Comparison of ENCODE assay signal across 12 mouse cellular contexts in genomic region chr4:117240867-117241266, GRCm38 (mm10). TPM values are rescaled to one million over a fixed set of nuclear protein-coding genes. Genes with fewer than 3 reads are reported as not detected.
DNase-seq lines count a peak whose midpoint lies in the region; ATAC-seq and TF ChIP-seq lines count a peak whose summit lies in the region.
"Had no signal": no experiment of that assay in that cellular context is flagged by ENCODE, and none has a peak within 500 bp of the region (broad histone marks: within the 10 kb centered on the region; RNA-seq: fewer than 3 reads in every experiment).

No protein-coding gene starts in this region.

- H3K9me3 ChIP-seq in forebrain, embryonic 14.5 days (replicated peaks; ENCODE audit: control insufficient read depth, low read length), result no peaks in the 10 kb centered on the region
- H3K9me3 ChIP-seq in forebrain, embryonic 10.5 days, result no peaks in the 10 kb centered on the region
- H3K9me3 ChIP-seq in limb, embryonic 14.5 days (ENCODE audit: control insufficient read depth, low read length), result no peaks in the 10 kb centered on the region
- H3K9me3 ChIP-seq in limb, embryonic 10.5 days (replicated peaks), result no peaks in the 10 kb centered on the region
- no peaks in the 10 kb centered on the region for H3K9me3 ChIP-seq in neural tube, embryonic 15.5 days (replicated peaks)

- DNase-seq in forebrain, embryonic 14.5 days (ENCODE audit: low spot score), result peak; percentile 61
- no peak for DNase-seq in forebrain, embryonic 10.5 days (ENCODE audit: extremely low spot score, low spot score)
- DNase-seq in limb, embryonic 14.5 days (ENCODE audit: low spot score), result peak; percentile 54
- no peak for DNase-seq in limb, embryonic 10.5 days (ENCODE audit: low spot score)
- DNase-seq in adrenal gland, adult (ENCODE audit: inconsistent age in 2 of 2, low spot score in 1 of 2), result peak; percentile 66 to 86
- DNase-seq in adrenal gland, postnatal 36 days, result peak; percentile 73 to 77
- no peak for DNase-seq in thymus, adult 2 months
- DNase-seq: heart, adult 11 months; lung, adult 18-20 months; spleen, adult 18-20 months had no signal

- ATAC-seq in forebrain, embryonic 14.5 days, result no peak
- ATAC-seq in limb, embryonic 14.5 days (ENCODE audit: low FRiP score, low read depth), result no peak
- no peak for ATAC-seq in neural tube, embryonic 15.5 days (ENCODE audit: low FRiP score)
- ATAC-seq: CD4-positive, CD25-positive, alpha-beta regulatory T cell, adult 4 months had no signal

- no peak overlapping the region for H3K4me3 ChIP-seq in forebrain, embryonic 14.5 days (ENCODE audit: low read depth, low read length)
- H3K4me3 ChIP-seq in forebrain, embryonic 10.5 days, result no peak overlapping the region
- no peak overlapping the region for H3K4me3 ChIP-seq in limb, embryonic 14.5 days (replicated peaks; ENCODE audit: low read length)
- no peak overlapping the region for H3K4me3 ChIP-seq in limb, embryonic 10.5 days
- H3K4me3 ChIP-seq in neural tube, embryonic 15.5 days (replicated peaks), result no peak overlapping the region
- H3K4me3 ChIP-seq in thymus, adult 2 months (ENCODE audit: control insufficient read depth, insufficient read depth, low read length), result no peak overlapping the region

- no peak for TF ChIP-seq CTCF in thymus, adult 2 months (IDR thresholded peaks at IDR 0.05; ENCODE audit: borderline replicate concordance, control insufficient read depth, extremely low read depth, insufficient read depth, low read length, poor library complexity)

- WGBS in forebrain, embryonic 14.5 days, result 62% methylated on average over 6 of the region's 6 CpGs
- WGBS in forebrain, embryonic 10.5 days, result 88% methylated on average over 6 of the region's 6 CpGs
- WGBS in limb, embryonic 14.5 days, result 46% methylated on average over 6 of the region's 6 CpGs
- WGBS in limb, embryonic 10.5 days, result 89% methylated on average over 6 of the region's 6 CpGs
- WGBS in neural tube, embryonic 15.5 days, result 56% methylated on average over 6 of the region's 6 CpGs
- WGBS in thymus, adult 2 months, result 90% methylated on average over 6 of the region's 6 CpGs

- H3K27me3 ChIP-seq in forebrain, embryonic 14.5 days (replicated peaks; ENCODE audit: control insufficient read depth, insufficient read depth, low read length), result no peaks in the 10 kb centered on the region
- no peaks in the 10 kb centered on the region for H3K27me3 ChIP-seq in forebrain, embryonic 10.5 days (ENCODE audit: poor library complexity, severe bottlenecking)
- H3K27me3 ChIP-seq in limb, embryonic 14.5 days (ENCODE audit: control insufficient read depth, insufficient read depth, low read length), result no peaks in the 10 kb centered on the region
- no peaks in the 10 kb centered on the region for H3K27me3 ChIP-seq in limb, embryonic 10.5 days (ENCODE audit: low read depth, poor library complexity, severe bottlenecking)
- H3K27me3 ChIP-seq in neural tube, embryonic 15.5 days (replicated peaks), result no peaks in the 10 kb centered on the region
- no peaks in the 10 kb centered on the region for H3K27me3 ChIP-seq in thymus, adult 2 months (ENCODE audit: control insufficient read depth, insufficient read depth, low read length)

- no peaks in the 10 kb centered on the region for H3K36me3 ChIP-seq in forebrain, embryonic 14.5 days (ENCODE audit: control insufficient read depth, insufficient read depth, low read length)
- no peaks in the 10 kb centered on the region for H3K36me3 ChIP-seq in forebrain, embryonic 10.5 days (replicated peaks)
- no peaks in the 10 kb centered on the region for H3K36me3 ChIP-seq in limb, embryonic 14.5 days (ENCODE audit: control insufficient read depth, insufficient read depth, low read length)
- no peaks in the 10 kb centered on the region for H3K36me3 ChIP-seq in limb, embryonic 10.5 days
- H3K36me3 ChIP-seq in neural tube, embryonic 15.5 days, result no peaks in the 10 kb centered on the region
- H3K36me3 ChIP-seq in thymus, adult 2 months (ENCODE audit: control insufficient read depth, insufficient read depth, low read length), result no peaks in the 10 kb centered on the region

- TF ChIP-seq POLR2A in limb, embryonic 14.5 days (IDR thresholded peaks at IDR 0.05; ENCODE audit: borderline replicate concordance, extremely low read depth, insufficient read depth, insufficient read length), result no peak
- no peak for TF ChIP-seq POLR2A in thymus, adult 2 months (IDR thresholded peaks at IDR 0.05; ENCODE audit: control insufficient read depth, extremely low read depth, insufficient read depth, low read length, poor library complexity)

- H3K4me2 ChIP-seq in forebrain, embryonic 14.5 days (ENCODE audit: low read length), result no peak overlapping the region
- no peak overlapping the region for H3K4me2 ChIP-seq in limb, embryonic 14.5 days (replicated peaks; ENCODE audit: low read depth, low read length, severe bottlenecking)
- H3K4me2 ChIP-seq in neural tube, embryonic 15.5 days, result no peak overlapping the region

- H3K27ac ChIP-seq in forebrain, embryonic 14.5 days (ENCODE audit: low read depth, low read length), result no peak overlapping the region
- H3K27ac ChIP-seq in forebrain, embryonic 10.5 days, result no peak overlapping the region
- 0 out of 2 replicates have a peak overlapping the region, but pooled peaks have one; percentile 38 for H3K27ac ChIP-seq in limb, embryonic 14.5 days (replicated peaks; ENCODE audit: low read depth, low read length)
- no peak overlapping the region for H3K27ac ChIP-seq in limb, embryonic 10.5 days
- no peak overlapping the region for H3K27ac ChIP-seq in neural tube, embryonic 15.5 days (replicated peaks)
- no peak overlapping the region for H3K27ac ChIP-seq in thymus, adult 2 months (ENCODE audit: control insufficient read depth, insufficient read depth, low read length)

- no peaks in the 10 kb centered on the region for H3K4me1 ChIP-seq in forebrain, embryonic 14.5 days (ENCODE audit: control insufficient read depth, insufficient read depth, low read length)
- peaks cover 7% of the 10 kb centered on the region; the same call in 1 of the 2 replicates for H3K4me1 ChIP-seq in forebrain, embryonic 10.5 days
- H3K4me1 ChIP-seq in limb, embryonic 14.5 days (ENCODE audit: control insufficient read depth, insufficient read depth, low read length), result 0 out of 2 replicates have a peak, but pooled peaks cover 8% of the 10 kb centered on the region
- peaks cover 10% of the 10 kb centered on the region; the same call in 1 of the 2 replicates for H3K4me1 ChIP-seq in limb, embryonic 10.5 days
- 0 out of 2 replicates have a peak, but pooled peaks cover 6% of the 10 kb centered on the region for H3K4me1 ChIP-seq in neural tube, embryonic 15.5 days
- H3K4me1 ChIP-seq in thymus, adult 2 months (replicated peaks; ENCODE audit: control insufficient read depth, insufficient read depth, low read length), result no peaks in the 10 kb centered on the region

- no peak overlapping the region for H3K9ac ChIP-seq in forebrain, embryonic 14.5 days (ENCODE audit: low read length)
- H3K9ac ChIP-seq in limb, embryonic 14.5 days (ENCODE audit: low read depth, low read length, severe bottlenecking), result no peak overlapping the region
- no peak overlapping the region for H3K9ac ChIP-seq in neural tube, embryonic 15.5 days (replicated peaks)

RNA-seq across cellular contexts. Expression of gene Tmem53, which starts 10.9 kb away (rescaled TPM):
- polyA plus RNA-seq in forebrain, embryonic 14.5 days (2014; fragmentation: Nextera tagmentation; extraction: Ambion mirVana), result 7.2 and 8.0 TPM in 2 replicates
- polyA plus RNA-seq in forebrain, embryonic 10.5 days (2016; fragmentation: Nextera tagmentation; extraction: Ambion mirVana), result 7.3 and 7.8 TPM in 2 replicates
- 7.7 and 11.2 TPM in 2 replicates for polyA plus RNA-seq in limb, embryonic 14.5 days (2012; rRNA removed)
- 10.5 and 12.0 TPM in 2 replicates for polyA plus RNA-seq in limb, embryonic 14.5 days (2014; fragmentation: Nextera tagmentation; extraction: Ambion mirVana)
- polyA plus RNA-seq in limb, embryonic 10.5 days (2016; fragmentation: Nextera tagmentation; extraction: Ambion mirVana), result 6.2 and 9.2 TPM in 2 replicates
- 10 to 100 TPM; 54.2 to 97.3 TPM for total RNA-seq in adrenal gland, postnatal 36 days (2021)
- 6.3 and 8.7 TPM in 2 replicates for polyA plus RNA-seq in neural tube, embryonic 15.5 days (2015; fragmentation: Nextera tagmentation; extraction: Ambion mirVana)
- 14.5 and 16.1 TPM in 2 replicates for polyA plus RNA-seq in thymus, adult 2 months (2012; rRNA removed)

RNA-seq across cellular contexts. Expression of gene Armh1, which starts 11.1 kb away (rescaled TPM):
- 0.62 and 0.81 TPM in 2 replicates for polyA plus RNA-seq in forebrain, embryonic 14.5 days (2014; fragmentation: Nextera tagmentation; extraction: Ambion mirVana)
- 0.15 and 0.53 TPM in 2 replicates for polyA plus RNA-seq in forebrain, embryonic 10.5 days (2016; fragmentation: Nextera tagmentation; extraction: Ambion mirVana)
- 1.4 and 1.9 TPM in 2 replicates for polyA plus RNA-seq in limb, embryonic 14.5 days (2012; rRNA removed)
- 0.40 and 1.3 TPM in 2 replicates for polyA plus RNA-seq in limb, embryonic 14.5 days (2014; fragmentation: Nextera tagmentation; extraction: Ambion mirVana)
- 0.09 and 0.25 TPM in 2 replicates for polyA plus RNA-seq in limb, embryonic 10.5 days (2016; fragmentation: Nextera tagmentation; extraction: Ambion mirVana)
- 1 to 10 TPM; 2.8 to 3.5 TPM for total RNA-seq in adrenal gland, postnatal 36 days (2021)
- polyA plus RNA-seq in neural tube, embryonic 15.5 days (2015; fragmentation: Nextera tagmentation; extraction: Ambion mirVana), result 1.4 and 1.5 TPM in 2 replicates
- polyA plus RNA-seq in thymus, adult 2 months (2012; rRNA removed), result 0.44 TPM in 1 of 2 replicates, not detected in the other
- polyA plus RNA-seq: CD4-positive, CD25-positive, alpha-beta regulatory T cell, adult 4 months had no signal

RNA-seq across cellular contexts. Expression of gene Kif2c, which starts 58.4 kb away (rescaled TPM):
- polyA plus RNA-seq in forebrain, embryonic 14.5 days (2014; fragmentation: Nextera tagmentation; extraction: Ambion mirVana), result 38.5 and 38.6 TPM in 2 replicates
- 117 and 119 TPM in 2 replicates for polyA plus RNA-seq in forebrain, embryonic 10.5 days (2016; fragmentation: Nextera tagmentation; extraction: Ambion mirVana)
- 30.4 and 36.9 TPM in 2 replicates for polyA plus RNA-seq in limb, embryonic 14.5 days (2012; rRNA removed)
- 43.3 and 50.9 TPM in 2 replicates for polyA plus RNA-seq in limb, embryonic 14.5 days (2014; fragmentation: Nextera tagmentation; extraction: Ambion mirVana)
- 116 and 124 TPM in 2 replicates for polyA plus RNA-seq in limb, embryonic 10.5 days (2016; fragmentation: Nextera tagmentation; extraction: Ambion mirVana)
- total RNA-seq in adrenal gland, postnatal 36 days (2021), result 1 to 10 TPM; 2.1 to 2.3 TPM
- polyA plus RNA-seq in neural tube, embryonic 15.5 days (2015; fragmentation: Nextera tagmentation; extraction: Ambion mirVana), result 6.8 and 17.1 TPM in 2 replicates
- polyA plus RNA-seq in thymus, adult 2 months (2012; rRNA removed), result 16.5 and 21.8 TPM in 2 replicates

Comparison
In these comparisons a context has a peak if more than half of its experiments do, and no peak if none do; other contexts are left out.
1. DNase-seq: peak in forebrain, embryonic 14.5 days (single experiment), limb, embryonic 14.5 days (single experiment), adrenal gland, adult (2 of 2) and adrenal gland, postnatal 36 days (2 of 2); none in forebrain, embryonic 10.5 days (single experiment), limb, embryonic 10.5 days (single experiment) and thymus, adult 2 months (single experiment).